ENCODE assay signal across 10 mouse cellular contexts in the genomic region with DNA sequence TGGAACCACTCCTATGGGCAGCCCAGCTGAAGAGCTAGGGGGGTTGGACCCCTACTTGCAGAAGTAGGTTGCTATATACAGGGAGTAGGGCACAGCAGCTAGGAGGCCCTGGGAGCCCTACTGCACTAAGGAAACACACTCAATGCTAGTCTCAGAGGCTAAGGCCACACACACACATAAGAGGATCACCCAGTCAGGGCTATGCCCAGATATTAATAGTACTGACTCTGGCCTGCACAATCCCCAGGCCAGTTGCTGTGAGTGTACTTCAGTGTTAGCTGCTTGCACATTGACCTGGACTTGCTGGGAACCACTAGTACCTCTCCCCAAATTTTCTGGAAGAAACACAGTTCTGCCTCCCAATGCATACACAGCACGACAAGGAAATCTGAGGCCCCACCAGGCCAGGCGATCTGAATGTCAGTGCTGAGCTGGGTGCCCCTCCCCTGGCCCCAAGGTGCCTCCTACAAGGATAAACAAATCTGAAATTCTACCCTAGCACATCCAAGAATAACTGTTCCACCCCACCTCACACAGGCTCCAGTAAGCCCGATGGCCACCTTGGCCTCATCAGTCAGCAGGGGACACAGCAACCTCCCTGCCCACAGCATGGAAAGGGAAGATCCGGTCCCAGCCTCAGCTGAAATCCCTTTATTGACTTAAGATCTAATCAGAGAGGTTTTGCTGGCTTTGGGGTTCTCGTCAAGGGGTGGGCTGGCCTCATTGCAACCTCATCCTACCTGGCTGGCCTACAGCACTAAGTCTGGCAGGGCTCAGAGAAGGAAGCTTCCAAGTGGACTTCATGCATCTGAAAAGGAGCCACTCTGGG. TPM values are rescaled to one million over a fixed set of nuclear protein-coding genes. Genes with fewer than 3 reads are reported as not detected.
DNase-seq lines count a peak whose midpoint lies in the region; ATAC-seq lines count a peak whose summit lies in the region.
"Had no signal": no experiment of that assay in that cellular context is flagged by ENCODE, and none has a peak within 500 bp of the region (broad histone marks: within the 10 kb centered on the region; RNA-seq: fewer than 3 reads in every experiment).

No protein-coding gene starts in this region.

- ATAC-seq in kidney, embryonic 15.5 days (replicated peaks; ENCODE audit: low FRiP score), result peak; percentile 38
- no peak for ATAC-seq in embryonic facial prominence, embryonic 14.5 days (ENCODE audit: low read depth)
- no peak for ATAC-seq in liver, embryonic 15.5 days (ENCODE audit: insufficient read depth)

- H3K9ac ChIP-seq in kidney, embryonic 15.5 days, result 0 out of 2 replicates have a peak overlapping the region, but pooled peaks have one; percentile 18
- H3K9ac ChIP-seq in embryonic facial prominence, embryonic 14.5 days (ENCODE audit: low read depth, low read length), result peak overlapping the region; percentile 40; the same call in 1 of the 2 replicates
- peak overlapping the region; percentile 26; the same call in 1 of the 2 replicates for H3K9ac ChIP-seq in liver, embryonic 15.5 days

- intact Hi-C loops in left cerebral cortex, postnatal 25 days (cut with DNase I), result no loop called here

- 19% methylated on average over 5 of the region's 5 CpGs for WGBS in kidney, embryonic 15.5 days
- WGBS in embryonic facial prominence, embryonic 14.5 days, result 43% methylated on average over 5 of the region's 5 CpGs
- WGBS in liver, embryonic 15.5 days (ENCODE audit: insufficient replicate concordance), result 55% methylated on average over 5 of the region's 5 CpGs

- no peak overlapping the region for H3K4me3 ChIP-seq in kidney, embryonic 15.5 days (replicated peaks)
- H3K4me3 ChIP-seq in embryonic facial prominence, embryonic 14.5 days (ENCODE audit: low read depth, low read length), result no peak overlapping the region
- no peak overlapping the region for H3K4me3 ChIP-seq in liver, embryonic 15.5 days (replicated peaks)

- peaks cover 39% of the 10 kb centered on the region for H3K4me1 ChIP-seq in kidney, embryonic 15.5 days
- H3K4me1 ChIP-seq in embryonic facial prominence, embryonic 14.5 days (ENCODE audit: control insufficient read depth, insufficient read depth, low read length), result peaks cover 10% of the 10 kb centered on the region
- peaks cover 82% of the 10 kb centered on the region for H3K4me1 ChIP-seq in liver, embryonic 15.5 days (replicated peaks)

- peak overlapping the region; percentile 93 for H3K27ac ChIP-seq in kidney, embryonic 15.5 days
- no peak overlapping the region for H3K27ac ChIP-seq in embryonic facial prominence, embryonic 14.5 days (replicated peaks; ENCODE audit: low read depth, low read length)
- H3K27ac ChIP-seq in liver, embryonic 15.5 days (replicated peaks), result peak overlapping the region; percentile 66
- H3K27ac ChIP-seq: forebrain, embryonic 10.5 days had no signal

- peak overlapping the region; percentile 22 for H3K4me2 ChIP-seq in kidney, embryonic 15.5 days
- no peak overlapping the region for H3K4me2 ChIP-seq in embryonic facial prominence, embryonic 14.5 days (ENCODE audit: low read depth, low read length)
- peak overlapping the region; percentile 48 for H3K4me2 ChIP-seq in liver, embryonic 15.5 days

- H3K36me3 ChIP-seq in kidney, embryonic 15.5 days, result peaks cover 17% of the 10 kb centered on the region
- peaks cover 6% of the 10 kb centered on the region for H3K36me3 ChIP-seq in embryonic facial prominence, embryonic 14.5 days (ENCODE audit: control insufficient read depth, insufficient read depth, low read length)
- no peaks in the 10 kb centered on the region for H3K36me3 ChIP-seq in liver, embryonic 15.5 days (replicated peaks)

- no peaks in the 10 kb centered on the region for H3K9me3 ChIP-seq in kidney, embryonic 15.5 days (replicated peaks)
- H3K9me3 ChIP-seq in embryonic facial prominence, embryonic 14.5 days (ENCODE audit: control insufficient read depth, low read length), result no peaks in the 10 kb centered on the region
- H3K9me3 ChIP-seq in liver, embryonic 15.5 days (replicated peaks), result no peaks in the 10 kb centered on the region
- H3K9me3 ChIP-seq: forebrain, embryonic 10.5 days had no signal

- peak; percentile 21 for DNase-seq in cerebellum, adult 8-10 months
- DNase-seq in cerebellum, postnatal 14 days, result no peak
- DNase-seq in kidney, adult 18-20 months, result no peak
- peak; percentile 13 for DNase-seq in embryonic facial prominence, embryonic 14.5 days (ENCODE audit: low spot score)
- DNase-seq in lung, postnatal 14 days, result no peak
- no peak for DNase-seq in left cerebral cortex, postnatal 25 days (ENCODE audit: low spot score in 2 of 2)
- DNase-seq: kidney, adult 9 months had no signal

- no peaks in the 10 kb centered on the region for H3K27me3 ChIP-seq in kidney, embryonic 15.5 days
- no peaks in the 10 kb centered on the region for H3K27me3 ChIP-seq in embryonic facial prominence, embryonic 14.5 days (replicated peaks; ENCODE audit: control insufficient read depth, insufficient read depth, low read length)
- no peaks in the 10 kb centered on the region for H3K27me3 ChIP-seq in liver, embryonic 15.5 days

RNA-seq across cellular contexts. Expression of gene Uckl1, which starts 5.7 kb away (rescaled TPM):
- 50.7 and 59.0 TPM in 2 replicates for polyA plus RNA-seq in kidney, embryonic 15.5 days (2015; fragmentation: Nextera tagmentation; extraction: Ambion mirVana)
- polyA plus RNA-seq in embryonic facial prominence, embryonic 14.5 days (2014; fragmentation: Nextera tagmentation; extraction: Ambion mirVana), result 45.2 and 49.3 TPM in 2 replicates
- polyA plus RNA-seq in liver, embryonic 15.5 days (2015; fragmentation: Nextera tagmentation; extraction: Ambion mirVana), result 20.4 and 27.5 TPM in 2 replicates
- total RNA-seq in left cerebral cortex, postnatal 25 days (2021), result 10 to 100 TPM; 44.2 to 50.5 TPM

RNA-seq across cellular contexts. Expression of gene Prpf6, which starts 12.7 kb away (rescaled TPM):
- 67.4 and 69.5 TPM in 2 replicates for polyA plus RNA-seq in kidney, embryonic 15.5 days (2015; fragmentation: Nextera tagmentation; extraction: Ambion mirVana)
- polyA plus RNA-seq in embryonic facial prominence, embryonic 14.5 days (2014; fragmentation: Nextera tagmentation; extraction: Ambion mirVana), result 57.4 and 61.7 TPM in 2 replicates
- 23.8 and 25.9 TPM in 2 replicates for polyA plus RNA-seq in liver, embryonic 15.5 days (2015; fragmentation: Nextera tagmentation; extraction: Ambion mirVana)
- 10 to 100 TPM; 51.0 to 51.7 TPM for total RNA-seq in left cerebral cortex, postnatal 25 days (2021)

RNA-seq across cellular contexts. Expression of gene Zfp512b, which starts 13.6 kb away (rescaled TPM):
- 43.1 and 51.6 TPM in 2 replicates for polyA plus RNA-seq in kidney, embryonic 15.5 days (2015; fragmentation: Nextera tagmentation; extraction: Ambion mirVana)
- 42.0 and 46.5 TPM in 2 replicates for polyA plus RNA-seq in embryonic facial prominence, embryonic 14.5 days (2014; fragmentation: Nextera tagmentation; extraction: Ambion mirVana)
- 9.3 and 9.6 TPM in 2 replicates for polyA plus RNA-seq in liver, embryonic 15.5 days (2015; fragmentation: Nextera tagmentation; extraction: Ambion mirVana)
- total RNA-seq in left cerebral cortex, postnatal 25 days (2021), result 10 to 100 TPM; 76.5 to 89.2 TPM

RNA-seq across cellular contexts. Expression of gene Samd10, which starts 20.0 kb away (rescaled TPM):
- polyA plus RNA-seq in kidney, embryonic 15.5 days (2015; fragmentation: Nextera tagmentation; extraction: Ambion mirVana), result 24.6 and 26.3 TPM in 2 replicates
- polyA plus RNA-seq in embryonic facial prominence, embryonic 14.5 days (2014; fragmentation: Nextera tagmentation; extraction: Ambion mirVana), result 13.1 and 13.2 TPM in 2 replicates
- polyA plus RNA-seq in liver, embryonic 15.5 days (2015; fragmentation: Nextera tagmentation; extraction: Ambion mirVana), result 2.2 and 2.6 TPM in 2 replicates
- 10 to 100 TPM; 19.4 to 20.2 TPM for total RNA-seq in left cerebral cortex, postnatal 25 days (2021)

RNA-seq across cellular contexts. Expression of gene Dnajc5, which starts 58.7 kb away (rescaled TPM):
- 84.4 and 88.6 TPM in 2 replicates for polyA plus RNA-seq in kidney, embryonic 15.5 days (2015; fragmentation: Nextera tagmentation; extraction: Ambion mirVana)
- polyA plus RNA-seq in embryonic facial prominence, embryonic 14.5 days (2014; fragmentation: Nextera tagmentation; extraction: Ambion mirVana), result 80.4 and 84.2 TPM in 2 replicates
- polyA plus RNA-seq in liver, embryonic 15.5 days (2015; fragmentation: Nextera tagmentation; extraction: Ambion mirVana), result 27.7 and 29.8 TPM in 2 replicates
- 100 to 1,000 TPM; 289 to 296 TPM for total RNA-seq in left cerebral cortex, postnatal 25 days (2021)

Comparison
In these comparisons a context has a peak if more than half of its experiments do, and no peak if none do; other contexts are left out.
1. DNase-seq: peak in cerebellum, adult 8-10 months (single experiment) and embryonic facial prominence, embryonic 14.5 days (single experiment); none in cerebellum, postnatal 14 days (0 of 2), kidney, adult 18-20 months (single experiment), lung, postnatal 14 days (single experiment) and left cerebral cortex, postnatal 25 days (0 of 2).
2. Peak in every context shown above with its lines, with median percentiles within 50 percentile points of each other: H3K9ac ChIP-seq.